Mouse (Mus musculus): ENCODE measurements around the gene Mif. TPM values are rescaled to one million over a fixed set of nuclear protein-coding genes. Genes with fewer than 3 reads are reported as not detected.
A peak's percentile ranks its signal among the peaks of the same experiment; 100 is the strongest.

Gene Mif
- polyA plus RNA-seq, 1 experiment from 2014 or later = 1,291 TPM

DNA sequence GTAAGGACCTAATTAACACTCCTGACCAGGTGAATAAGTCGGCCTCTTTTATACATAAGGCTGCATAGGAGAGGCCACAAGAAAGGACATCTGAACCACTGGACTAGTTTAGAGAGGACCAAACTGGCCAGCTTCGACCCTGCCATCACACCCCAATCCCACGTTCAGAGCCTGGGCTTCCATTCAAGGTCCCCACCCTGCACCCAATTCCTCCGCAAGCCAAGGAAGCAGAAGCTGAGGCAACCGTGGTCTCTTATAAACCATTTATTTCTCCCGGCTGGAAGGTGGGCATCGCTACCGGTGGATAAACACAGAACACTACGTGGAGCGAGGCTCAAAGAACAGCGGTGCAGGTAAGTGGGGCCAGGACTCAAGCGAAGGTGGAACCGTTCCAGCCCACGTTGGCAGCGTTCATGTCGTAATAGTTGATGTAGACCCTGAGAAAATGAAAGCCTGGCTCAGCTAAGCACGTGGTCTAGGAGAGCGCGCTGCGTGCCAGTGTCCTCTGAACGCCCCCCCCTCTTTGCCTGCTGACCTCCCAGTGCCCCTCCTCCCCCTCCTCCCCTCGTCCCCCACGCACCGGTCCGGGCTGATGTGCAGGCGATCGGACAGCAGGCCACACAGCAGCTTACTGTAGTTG, 813 bp downstream of the Mif start:
- Histone ChIP-seq H3K27ac (replicated peaks; ENCODE audit: low read depth, low read length) (peak overlapping the region; percentile 94; the same call in 1 of the 2 replicates), H3K27me3 (replicated peaks; ENCODE audit: control insufficient read depth, insufficient read depth, low read length) (no peaks in the 10 kb centered on the region), H3K9ac (ENCODE audit: low read depth, low read length) (peak overlapping the region; percentile 90), H3K9me3 (ENCODE audit: control insufficient read depth, low read length) (no peaks in the 10 kb centered on the region), H3K4me1 (ENCODE audit: control insufficient read depth, insufficient read depth, low read length) (peaks cover 10% of the 10 kb centered on the region), H3K36me3 (ENCODE audit: control insufficient read depth, insufficient read depth, low read length) (peaks cover 20% of the 10 kb centered on the region), H3K4me3 (ENCODE audit: low read depth, low read length) (peak overlapping the region; percentile 68), H3K4me2 (ENCODE audit: low read depth, low read length) (peak overlapping the region; percentile 66)
- WGBS = 3% methylated on average over 21 of the region's 27 CpGs
- DNase-seq (ENCODE audit: low spot score) (peak; percentile 80), ATAC-seq (ENCODE audit: low read depth) (peak; percentile 70)

DNA sequence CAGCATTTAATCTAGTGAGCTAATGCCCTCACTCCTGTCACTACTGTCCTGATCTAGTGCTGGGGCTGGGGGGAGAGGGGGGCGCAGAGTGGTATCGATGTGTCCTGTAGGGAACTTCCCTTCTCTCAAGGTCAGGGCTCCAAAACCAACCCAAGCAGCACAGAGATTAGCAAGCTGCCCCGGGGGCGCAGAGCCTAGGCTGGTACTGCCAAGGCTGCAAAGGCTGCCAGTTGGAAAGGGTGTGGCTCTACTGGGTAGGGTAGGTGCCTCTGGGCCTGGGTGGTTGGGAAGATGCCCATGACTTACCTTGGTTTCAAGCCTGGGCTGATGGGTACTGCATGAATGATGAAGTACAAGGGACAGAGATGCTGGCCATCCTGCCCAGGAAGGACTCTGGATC, 2.4 kb downstream of the Mif start:
- H3K36me3 ChIP-seq (ENCODE audit: control insufficient read depth, insufficient read depth, low read length) = peaks cover 20% of the 10 kb centered on the region
- H3K9me3 ChIP-seq (ENCODE audit: control insufficient read depth, low read length) = no peaks in the 10 kb centered on the region
- H3K4me3 ChIP-seq (ENCODE audit: low read depth, low read length) = no peak overlapping the region
- H3K27ac ChIP-seq (replicated peaks; ENCODE audit: low read depth, low read length) = no peak overlapping the region
- H3K4me2 ChIP-seq (ENCODE audit: low read depth, low read length) = no peak overlapping the region
- ATAC-seq (ENCODE audit: low read depth) (no peak), DNase-seq (ENCODE audit: low spot score) (no peak)
- H3K27me3 ChIP-seq (replicated peaks; ENCODE audit: control insufficient read depth, insufficient read depth, low read length) = no peaks in the 10 kb centered on the region
- H3K9ac ChIP-seq (ENCODE audit: low read depth, low read length) = no peak overlapping the region; the same call in 1 of the 2 replicates
- H3K4me1 ChIP-seq (ENCODE audit: control insufficient read depth, insufficient read depth, low read length) = peaks cover 10% of the 10 kb centered on the region
- 93% methylated on average over 4 of the region's 4 CpGs for WGBS

DNA sequence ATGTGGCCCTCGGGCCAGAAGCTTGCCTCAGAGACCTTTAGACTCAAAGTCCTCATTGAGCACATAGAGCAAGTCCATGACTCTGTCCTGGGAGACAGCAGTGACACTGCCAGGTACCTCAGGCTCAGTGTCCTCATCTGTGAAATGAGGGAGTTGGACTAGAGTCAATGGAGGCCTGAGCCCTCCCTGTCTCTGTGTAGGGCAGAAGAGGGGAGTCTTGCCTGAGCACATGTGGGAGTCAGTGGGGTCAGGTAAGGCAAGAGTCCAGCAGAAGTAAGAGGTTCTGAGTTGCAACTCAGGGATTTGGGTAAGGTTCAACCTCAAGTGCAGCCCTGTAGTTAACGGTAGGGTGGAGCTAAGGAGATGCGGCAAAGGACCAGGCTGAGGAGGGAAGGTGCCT, 3.1 kb downstream of the Mif start:
- Histone ChIP-seq H3K4me1 (ENCODE audit: control insufficient read depth, insufficient read depth, low read length) (peaks cover 10% of the 10 kb centered on the region), H3K36me3 (ENCODE audit: control insufficient read depth, insufficient read depth, low read length) (peaks cover 20% of the 10 kb centered on the region), H3K9ac (ENCODE audit: low read depth, low read length) (no peak overlapping the region), H3K4me2 (ENCODE audit: low read depth, low read length) (no peak overlapping the region), H3K27me3 (replicated peaks; ENCODE audit: control insufficient read depth, insufficient read depth, low read length) (no peaks in the 10 kb centered on the region), H3K9me3 (ENCODE audit: control insufficient read depth, low read length) (no peaks in the 10 kb centered on the region), H3K27ac (replicated peaks; ENCODE audit: low read depth, low read length) (no peak overlapping the region), H3K4me3 (ENCODE audit: low read depth, low read length) (no peak overlapping the region)
- ATAC-seq (ENCODE audit: low read depth) (no peak), DNase-seq (ENCODE audit: low spot score) (no peak)
- WGBS = 79% methylated on average over 3 of the region's 3 CpGs

DNA sequence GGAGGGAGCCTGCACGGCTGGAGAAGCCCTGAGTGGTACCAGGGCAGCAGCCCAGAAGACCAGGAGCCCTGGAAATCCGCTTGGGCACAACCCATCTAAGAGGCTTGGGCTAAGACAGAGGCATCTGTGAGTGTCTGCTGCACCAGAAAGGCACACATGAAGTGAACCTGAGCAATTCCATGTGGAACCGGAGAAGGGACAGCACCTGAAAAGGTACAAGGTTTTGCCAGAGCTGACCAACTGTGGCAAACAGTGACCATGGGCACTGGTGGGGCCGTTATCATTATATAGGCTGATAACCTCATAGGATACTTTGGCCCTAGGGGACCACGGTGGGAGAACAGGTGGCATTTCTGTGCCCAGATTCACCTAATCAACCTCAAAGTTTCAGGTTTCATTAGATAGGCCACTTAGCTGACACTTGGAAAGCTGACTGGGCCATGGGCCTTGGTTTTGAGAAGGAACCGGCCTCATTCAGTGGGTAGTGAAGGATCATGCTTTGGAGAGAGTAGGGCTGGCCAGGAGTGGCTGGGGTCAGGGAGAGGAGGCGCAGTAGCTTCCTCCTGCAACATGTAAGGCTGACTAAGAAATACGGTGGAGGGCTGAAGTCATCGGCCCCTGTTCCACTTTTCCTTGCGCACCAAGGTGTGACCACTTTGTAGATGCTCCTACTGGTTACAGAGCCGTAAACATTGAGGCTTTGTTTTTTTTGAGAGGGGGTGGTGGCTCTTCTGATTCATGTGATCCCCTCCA, 3.7 kb downstream of the Mif start:
- Histone ChIP-seq H3K9ac (ENCODE audit: low read depth, low read length) (no peak overlapping the region), H3K36me3 (ENCODE audit: control insufficient read depth, insufficient read depth, low read length) (peaks cover 20% of the 10 kb centered on the region), H3K27me3 (replicated peaks; ENCODE audit: control insufficient read depth, insufficient read depth, low read length) (no peaks in the 10 kb centered on the region), H3K4me3 (ENCODE audit: low read depth, low read length) (no peak overlapping the region), H3K27ac (replicated peaks; ENCODE audit: low read depth, low read length) (no peak overlapping the region), H3K4me2 (ENCODE audit: low read depth, low read length) (no peak overlapping the region), H3K9me3 (ENCODE audit: control insufficient read depth, low read length) (no peaks in the 10 kb centered on the region), H3K4me1 (ENCODE audit: control insufficient read depth, insufficient read depth, low read length) (peaks cover 10% of the 10 kb centered on the region)
- no peak for DNase-seq (ENCODE audit: low spot score)
- no peak for ATAC-seq (ENCODE audit: low read depth)
- WGBS = 77% methylated on average over 11 of the region's 11 CpGs

DNA sequence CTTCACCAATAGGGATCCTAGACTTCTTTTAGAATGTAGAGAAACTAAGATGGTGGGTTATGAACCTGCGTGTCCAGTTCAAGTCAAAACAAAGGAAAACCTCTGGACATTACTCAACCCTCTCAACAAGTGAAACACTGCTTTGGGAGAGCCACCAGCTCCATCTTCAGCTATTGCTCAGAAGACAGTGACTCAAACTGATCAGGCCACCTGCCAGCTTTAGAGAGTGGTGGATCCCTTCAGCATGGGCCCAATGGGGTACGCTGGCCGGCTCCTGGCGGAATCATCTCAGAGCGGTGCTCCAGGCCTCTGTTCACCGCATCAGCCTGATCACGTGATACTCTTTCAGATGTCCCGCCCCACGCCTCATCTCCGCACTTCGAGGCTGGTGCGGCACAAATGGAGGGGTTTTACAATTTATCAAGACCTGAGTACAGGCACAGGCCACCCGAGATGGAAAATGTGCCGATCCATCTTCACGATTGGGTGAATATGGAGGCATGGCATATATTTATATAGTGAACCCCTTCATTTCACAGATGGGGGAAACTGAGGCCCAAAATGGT, 4.5 kb downstream of the Mif start:
- H3K9me3 ChIP-seq (ENCODE audit: control insufficient read depth, low read length) = no peaks in the 10 kb centered on the region
- peaks cover 12% of the 10 kb centered on the region for H3K4me1 ChIP-seq (ENCODE audit: control insufficient read depth, insufficient read depth, low read length)
- no peaks in the 10 kb centered on the region for H3K27me3 ChIP-seq (replicated peaks; ENCODE audit: control insufficient read depth, insufficient read depth, low read length)
- no peak for DNase-seq (ENCODE audit: low spot score)
- 90% methylated on average over 15 of the region's 15 CpGs for WGBS
- ATAC-seq (ENCODE audit: low read depth) = no peak
- H3K4me2 ChIP-seq (ENCODE audit: low read depth, low read length) = no peak overlapping the region
- peaks cover 20% of the 10 kb centered on the region for H3K36me3 ChIP-seq (ENCODE audit: control insufficient read depth, insufficient read depth, low read length)
- no peak overlapping the region for H3K4me3 ChIP-seq (ENCODE audit: low read depth, low read length)
- no peak overlapping the region for H3K9ac ChIP-seq (ENCODE audit: low read depth, low read length)
- no peak overlapping the region for H3K27ac ChIP-seq (replicated peaks; ENCODE audit: low read depth, low read length)

DNA sequence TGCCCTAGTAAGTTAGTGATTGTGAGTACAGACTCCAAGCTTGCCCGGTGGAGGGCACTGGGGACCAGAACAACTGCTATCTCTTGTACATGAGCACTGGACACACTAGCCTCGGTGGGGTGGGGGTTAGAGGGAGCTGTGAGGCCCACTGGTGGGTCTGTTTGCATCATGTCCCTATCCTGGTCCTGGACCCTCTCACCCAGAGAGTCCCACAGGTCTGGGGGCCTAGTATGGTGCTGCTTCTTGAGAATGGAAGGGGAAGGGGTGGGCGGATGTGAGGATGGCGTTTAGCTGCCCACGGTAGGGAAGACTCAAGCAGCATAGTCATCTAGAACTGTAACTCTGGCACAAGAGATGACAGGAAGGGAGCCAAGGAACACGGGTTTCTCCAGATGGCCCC, 5.2 kb downstream of the Mif start:
- no peak overlapping the region for H3K9ac ChIP-seq (ENCODE audit: low read depth, low read length)
- H3K27ac ChIP-seq (replicated peaks; ENCODE audit: low read depth, low read length) = no peak overlapping the region
- 87% methylated on average over 6 of the region's 6 CpGs for WGBS
- H3K36me3 ChIP-seq (ENCODE audit: control insufficient read depth, insufficient read depth, low read length) = peaks cover 20% of the 10 kb centered on the region
- no peak overlapping the region for H3K4me3 ChIP-seq (ENCODE audit: low read depth, low read length)
- H3K27me3 ChIP-seq (replicated peaks; ENCODE audit: control insufficient read depth, insufficient read depth, low read length) = no peaks in the 10 kb centered on the region
- ATAC-seq (ENCODE audit: low read depth) = no peak
- H3K4me2 ChIP-seq (ENCODE audit: low read depth, low read length) = no peak overlapping the region
- no peaks in the 10 kb centered on the region for H3K9me3 ChIP-seq (ENCODE audit: control insufficient read depth, low read length)
- H3K4me1 ChIP-seq (ENCODE audit: control insufficient read depth, insufficient read depth, low read length) = peaks cover 9% of the 10 kb centered on the region; the same call in 1 of the 2 replicates
- no peak for DNase-seq (ENCODE audit: low spot score)

DNA sequence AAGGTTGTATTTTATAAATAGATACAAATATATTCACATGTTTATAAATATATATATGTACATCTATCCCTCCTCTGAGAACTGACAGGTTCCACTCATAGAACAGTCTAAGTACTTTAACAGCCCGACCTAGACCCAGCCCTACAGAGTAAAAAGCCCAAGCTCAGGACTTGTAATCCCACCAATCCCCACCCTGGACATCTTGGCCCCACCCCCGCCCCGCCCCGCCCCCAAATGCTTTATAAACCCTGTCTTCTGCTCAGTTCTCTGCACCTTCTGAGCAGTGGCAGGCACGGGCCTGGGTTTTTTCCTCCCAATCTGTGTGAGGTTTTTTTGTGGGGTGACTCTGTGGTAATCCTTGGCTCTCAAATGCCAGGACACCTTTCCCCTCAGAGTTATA, 5.9 kb downstream of the Mif start:
- ATAC-seq (ENCODE audit: low read depth) = peak; percentile 32; the same call in 1 of the 2 replicates
- H3K27ac ChIP-seq (replicated peaks; ENCODE audit: low read depth, low read length) = no peak overlapping the region
- no peak overlapping the region for H3K9ac ChIP-seq (ENCODE audit: low read depth, low read length)
- no peaks in the 10 kb centered on the region for H3K27me3 ChIP-seq (replicated peaks; ENCODE audit: control insufficient read depth, insufficient read depth, low read length)
- H3K4me3 ChIP-seq (ENCODE audit: low read depth, low read length) = no peak overlapping the region
- H3K4me1 ChIP-seq (ENCODE audit: control insufficient read depth, insufficient read depth, low read length) = peaks cover 9% of the 10 kb centered on the region; the same call in 1 of the 2 replicates
- H3K36me3 ChIP-seq (ENCODE audit: control insufficient read depth, insufficient read depth, low read length) = peaks cover 20% of the 10 kb centered on the region
- no peak overlapping the region for H3K4me2 ChIP-seq (ENCODE audit: low read depth, low read length)
- DNase-seq (ENCODE audit: low spot score) = no peak
- H3K9me3 ChIP-seq (ENCODE audit: control insufficient read depth, low read length) = no peaks in the 10 kb centered on the region
- WGBS = 48% methylated on average over 5 of the region's 5 CpGs

DNA sequence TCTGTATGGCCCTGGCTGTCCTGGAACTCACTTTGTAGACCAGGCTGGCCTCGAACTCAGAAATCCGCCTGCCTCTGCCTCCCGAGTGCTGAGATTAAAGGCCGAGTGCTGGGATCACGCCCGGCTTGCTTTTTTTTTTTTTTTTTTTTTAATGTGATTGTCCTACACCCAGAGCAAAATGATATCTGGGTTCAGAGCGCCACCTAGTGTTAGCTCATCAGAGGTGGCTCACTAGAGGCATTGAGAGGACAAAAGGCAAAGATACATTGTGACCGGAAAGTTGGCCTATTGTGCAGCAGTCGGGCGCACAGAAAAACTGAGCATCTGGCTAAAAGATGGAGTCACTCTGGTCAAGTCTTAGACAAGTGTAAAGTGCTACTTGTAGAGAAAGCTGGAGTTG, 6.6 kb downstream of the Mif start:
- Histone ChIP-seq H3K9ac (ENCODE audit: low read depth, low read length) (no peak overlapping the region), H3K27me3 (replicated peaks; ENCODE audit: control insufficient read depth, insufficient read depth, low read length) (no peaks in the 10 kb centered on the region), H3K4me3 (ENCODE audit: low read depth, low read length) (no peak overlapping the region), H3K9me3 (ENCODE audit: control insufficient read depth, low read length) (no peaks in the 10 kb centered on the region), H3K4me2 (ENCODE audit: low read depth, low read length) (no peak overlapping the region), H3K4me1 (ENCODE audit: control insufficient read depth, insufficient read depth, low read length) (0 out of 2 replicates have a peak, but pooled peaks cover 5% of the 10 kb centered on the region), H3K27ac (replicated peaks; ENCODE audit: low read depth, low read length) (no peak overlapping the region), H3K36me3 (ENCODE audit: control insufficient read depth, insufficient read depth, low read length) (peaks cover 19% of the 10 kb centered on the region)
- peak; percentile 42; the same call in 1 of the 2 replicates for ATAC-seq (ENCODE audit: low read depth)
- WGBS = 33% methylated on average over 10 of the region's 10 CpGs
- DNase-seq (ENCODE audit: low spot score) = peak; percentile 78

Data from embryonic facial prominence, embryonic 14.5 days (tissue).